ENCODE assay signal across 8 mouse cellular contexts in genomic region chr11:59209003-59209441, GRCm38 (mm10). TPM values are rescaled to one million over a fixed set of nuclear protein-coding genes. Genes with fewer than 3 reads are reported as not detected.
DNase-seq lines count a peak whose midpoint lies in the region; ATAC-seq lines count a peak whose summit lies in the region.

No protein-coding gene starts in this region.

- no peaks in the 10 kb centered on the region for H3K9me3 ChIP-seq in forebrain, embryonic 12.5 days

- ATAC-seq in forebrain, embryonic 12.5 days (ENCODE audit: low FRiP score): peak; percentile 40
- peak; percentile 37 to 47; a peak in 3 of 4 replicates for ATAC-seq in hematopoietic stem cell, adult 5-6 weeks (replicated peaks in 1 of 2; ENCODE audit: insufficient read depth in 1 of 2, low FRiP score in 2 of 2, low TSS enrichment in 1 of 2, low read depth in 1 of 2, poor library complexity in 2 of 2, severe bottlenecking in 2 of 2)

- H3K79me2 ChIP-seq in macrophage (ENCODE audit: inconsistent target): peaks cover 55% of the 10 kb centered on the region

- peak overlapping the region; percentile 90 for H3K9ac ChIP-seq in forebrain, embryonic 12.5 days

- WGBS in forebrain, embryonic 12.5 days: 12% methylated on average over 18 of the region's 18 CpGs
- WGBS in macrophage (ENCODE audit: missing documents): 20% methylated on average over 18 of the region's 18 CpGs

- peaks cover 62% of the 10 kb centered on the region for H3K36me3 ChIP-seq in forebrain, embryonic 12.5 days (replicated peaks)
- peaks cover 49% of the 10 kb centered on the region for H3K36me3 ChIP-seq in macrophage (ENCODE audit: inconsistent target)

- peak; percentile 79 for DNase-seq in MN1 (ENCODE audit: low spot score)
- peak; percentile 79 for DNase-seq in c-Kit-positive CD71-positive TER-119-positive erythroid progenitor cells, embryonic 14.5 days (ENCODE audit: low spot score)
- peak; percentile 54 to 55 for DNase-seq in layer of hippocampus, postnatal 14 days (ENCODE audit: low spot score in 2 of 2)
- peak; percentile 52 for DNase-seq in right cerebral cortex, postnatal 25 days
- DNase-seq in adipocyte (ENCODE audit: low spot score): no peak

- peaks cover 20% of the 10 kb centered on the region for H3K4me1 ChIP-seq in forebrain, embryonic 12.5 days

- H3K4me3 ChIP-seq in forebrain, embryonic 12.5 days (replicated peaks): peak overlapping the region; percentile 88
- peak overlapping the region; percentile 37 for H3K4me3 ChIP-seq in macrophage (ENCODE audit: inconsistent target)

- peak overlapping the region; percentile 86 for H3K4me2 ChIP-seq in forebrain, embryonic 12.5 days

- no peaks in the 10 kb centered on the region for H3K27me3 ChIP-seq in forebrain, embryonic 12.5 days

- peak overlapping the region; percentile 90 for H3K27ac ChIP-seq in forebrain, embryonic 12.5 days
- 0 out of 2 replicates have a peak overlapping the region, but pooled peaks have one; percentile 13 for H3K27ac ChIP-seq in macrophage

RNA-seq across cellular contexts. Expression of gene 2310033P09Rik, which starts 0.9 kb away (rescaled TPM):
- polyA plus RNA-seq in forebrain, embryonic 12.5 days (2016; fragmentation: Nextera tagmentation; extraction: Ambion mirVana): 36.2 and 38.4 TPM in 2 replicates
- 16.6 and 23.1 TPM in 2 replicates for total RNA-seq in hematopoietic stem cell, adult 5-6 weeks (2017)
- total RNA-seq in layer of hippocampus, postnatal 14 days (2021): 10 to 100 TPM; 22.9 to 28.8 TPM
- total RNA-seq in macrophage (2018; cell fraction: chromatin; rRNA removed): 10 to 100 TPM; 16.8 to 35.6 (median 21.2) TPM
- 10 to 100 TPM; 14.8 to 21.8 (median 19.4) TPM for total RNA-seq in macrophage (2018; cell fraction: cytosol; rRNA removed)
- 10 to 100 TPM in 25 of 26 experiments, 1 to 10 TPM in 1; 9.3 to 24.0 (median 16.8) TPM for total RNA-seq in macrophage (2018; cell fraction: nucleus; rRNA removed)
- polyA plus RNA-seq in macrophage (2018): 17.8 to 25.4 TPM (median 20.3 TPM) in 3 replicates

RNA-seq across cellular contexts. Expression of gene Mrpl55, which starts 6.7 kb away (rescaled TPM):
- 88.9 and 93.6 TPM in 2 replicates for polyA plus RNA-seq in forebrain, embryonic 12.5 days (2016; fragmentation: Nextera tagmentation; extraction: Ambion mirVana)
- total RNA-seq in hematopoietic stem cell, adult 5-6 weeks (2017): 47.6 and 49.0 TPM in 2 replicates
- 10 to 100 TPM; 37.1 to 41.8 TPM for total RNA-seq in layer of hippocampus, postnatal 14 days (2021)
- total RNA-seq in macrophage (2018; cell fraction: chromatin; rRNA removed): 10 to 100 TPM in 2 of 26 experiments, 1 to 10 TPM in 22, not detected in 2; 1.8 to 11.9 (median 3.7) TPM
- total RNA-seq in macrophage (2018; cell fraction: cytosol; rRNA removed): 10 to 100 TPM; 17.6 to 40.7 (median 26.7) TPM
- total RNA-seq in macrophage (2018; cell fraction: nucleus; rRNA removed): 10 to 100 TPM in 12 of 26 experiments, 1 to 10 TPM in 14; 2.6 to 18.4 (median 9.0) TPM
- polyA plus RNA-seq in macrophage (2018): 17.9 to 36.6 TPM (median 21.0 TPM) in 3 replicates

RNA-seq across cellular contexts. Expression of gene Guk1, which starts 17.0 kb away (rescaled TPM):
- 83.4 and 95.5 TPM in 2 replicates for polyA plus RNA-seq in forebrain, embryonic 12.5 days (2016; fragmentation: Nextera tagmentation; extraction: Ambion mirVana)
- 48.5 and 54.2 TPM in 2 replicates for total RNA-seq in hematopoietic stem cell, adult 5-6 weeks (2017)
- total RNA-seq in layer of hippocampus, postnatal 14 days (2021): 100 to 1,000 TPM; 124 to 128 TPM
- total RNA-seq in macrophage (2018; cell fraction: chromatin; rRNA removed): 10 to 100 TPM in 5 of 26 experiments, 1 to 10 TPM in 19, not detected in 2; 1.2 to 37.4 (median 7.1) TPM
- 10 to 100 TPM; 10.6 to 26.0 (median 16.0) TPM for total RNA-seq in macrophage (2018; cell fraction: cytosol; rRNA removed)
- 10 to 100 TPM in 5 of 26 experiments, 1 to 10 TPM in 21; 3.5 to 30.5 (median 6.5) TPM for total RNA-seq in macrophage (2018; cell fraction: nucleus; rRNA removed)
- polyA plus RNA-seq in macrophage (2018): 11.6 to 29.1 TPM (median 24.4 TPM) in 3 replicates

RNA-seq across cellular contexts. Expression of gene Arf1, which starts 19.0 kb away (rescaled TPM):
- polyA plus RNA-seq in forebrain, embryonic 12.5 days (2016; fragmentation: Nextera tagmentation; extraction: Ambion mirVana): 539 and 565 TPM in 2 replicates
- total RNA-seq in hematopoietic stem cell, adult 5-6 weeks (2017): 237 and 263 TPM in 2 replicates
- 100 to 1,000 TPM; 504 to 527 TPM for total RNA-seq in layer of hippocampus, postnatal 14 days (2021)
- 10 to 100 TPM; 48.5 to 93.7 (median 68.4) TPM for total RNA-seq in macrophage (2018; cell fraction: chromatin; rRNA removed)
- total RNA-seq in macrophage (2018; cell fraction: cytosol; rRNA removed): 100 to 1,000 TPM; 423 to 499 (median 446) TPM
- total RNA-seq in macrophage (2018; cell fraction: nucleus; rRNA removed): 100 to 1,000 TPM; 106 to 255 (median 168) TPM
- polyA plus RNA-seq in macrophage (2018): 397 to 494 TPM (median 402 TPM) in 3 replicates

RNA-seq across cellular contexts. Expression of gene Gjc2, which starts 26.0 kb away (rescaled TPM):
- 0.09 and 0.26 TPM in 2 replicates for polyA plus RNA-seq in forebrain, embryonic 12.5 days (2016; fragmentation: Nextera tagmentation; extraction: Ambion mirVana)
- not detected in 2 replicates for total RNA-seq in hematopoietic stem cell, adult 5-6 weeks (2017)
- 10 to 100 TPM; 20.6 to 21.1 TPM for total RNA-seq in layer of hippocampus, postnatal 14 days (2021)
- not detected for total RNA-seq in macrophage (2018; cell fraction: chromatin; rRNA removed)
- total RNA-seq in macrophage (2018; cell fraction: cytosol; rRNA removed): not detected
- total RNA-seq in macrophage (2018; cell fraction: nucleus; rRNA removed): under 1 TPM in 1 of 26 experiments, not detected in 25; 0.44 TPM
- not detected in 3 replicates for polyA plus RNA-seq in macrophage (2018)
